Mouse (Mus musculus) hindbrain, embryonic 15.5 days (tissue): ENCODE results near the gene Olfr1290. TPM values are rescaled to one million over a fixed set of nuclear protein-coding genes. Genes with fewer than 3 reads are reported as not detected.

Experiments
- ATAC-seq: fragments of 200-750 bp; cut with Nextera tagmentation; 2 replicates; pipeline ENCODE4 v1.8.0; 2017; ENCODE audit warnings: low read depth, moderate number of reproducible peaks, moderate TSS enrichment; ENCODE audit not compliant: low FRiP score
- H3K27ac ChIP-seq: fragments of 300-500 bp; sonication (generic); replicated peaks from 2 replicates; pipeline ENCODE4 v1.5.1; 2015; ENCODE audit warnings: mild to moderate bottlenecking, inconsistent platforms
- H3K27me3 ChIP-seq: fragments of 300-500 bp; sonication (generic); 2 replicates; pipeline ENCODE4 v1.6.1; 2015; ENCODE audit warnings: control low read depth, inconsistent platforms
- H3K36me3 ChIP-seq: fragments of 300-500 bp; sonication (generic); 2 replicates; pipeline ENCODE4 v1.6.1; 2015; ENCODE audit warnings: control low read depth, inconsistent platforms
- H3K4me1 ChIP-seq: fragments of 300-500 bp; sonication (generic); replicated peaks from 2 replicates; pipeline ENCODE4 v1.6.1; 2015; ENCODE audit warnings: control low read depth, inconsistent platforms
- H3K4me2 ChIP-seq: fragments of 300-500 bp; sonication (generic); 2 replicates; pipeline ENCODE4 v1.6.1; 2015; ENCODE audit warnings: moderate library complexity, mild to moderate bottlenecking, inconsistent platforms
- H3K4me3 ChIP-seq: fragments of 300-500 bp; sonication (generic); 2 replicates; pipeline ENCODE4 v1.5.1; 2015; ENCODE audit warnings: mild to moderate bottlenecking, inconsistent platforms
- H3K9ac ChIP-seq: fragments of 300-500 bp; sonication (generic); 2 replicates; pipeline ENCODE4 v1.6.1; 2015; ENCODE audit warnings: inconsistent platforms
- H3K9me3 ChIP-seq: fragments of 300-500 bp; sonication (generic); 2 replicates; pipeline ENCODE4 v1.6.1; 2016; ENCODE audit warnings: control low read depth, inconsistent platforms
- WGBS: fragments of 180-500 bp; shearing (Covaris S2); methylation state at CpG from one replicate; pipeline ENCODE4 v1.1.7; 2015; 5-methylcytosine and 5-hydroxymethylcytosine counted together
- polyA plus RNA-seq: library from polyadenylated mRNA; unstranded; fragments of >200 nt; fragmentation: Nextera tagmentation; extraction: Ambion mirVana; gene quantifications from 2 replicates; pipeline ENCODE4 v1.2.1, GENCODE M21; 2015

Gene Olfr1290
- not detected in 2 replicates for polyA plus RNA-seq

GRCm38 (mm10) chr2:111493729-111494128 lies at the start of gene Olfr1290:
Gene Olfr1290, minus strand, starts transcription at chr2:111493829.
- H3K4me3 ChIP-seq, result no peak within 1 kb of the TSS
- H3K9me3 ChIP-seq, result no peaks in the 10 kb centered on the region
- no peak for ATAC-seq
- no peaks in the 10 kb centered on the region for H3K4me1 ChIP-seq
- H3K27me3 ChIP-seq, result no peaks in the 10 kb centered on the region
- H3K9ac ChIP-seq, result no peak within 1 kb of the TSS
- no peaks in the 10 kb centered on the region for H3K36me3 ChIP-seq
- 81% methylated on average over 5 of the region's 5 CpGs for WGBS
- H3K4me2 ChIP-seq, result no peak within 1 kb of the TSS
- H3K27ac ChIP-seq, result no peak within 1 kb of the TSS

GRCm38 (mm10) chr2:111540191-111540590 lies 46.6 kb upstream of the Olfr1290 start, which contains the start of gene Olfr1294:
Gene Olfr1294, minus strand, starts transcription at chr2:111540291.
- WGBS, result 53% methylated on average over 1 of the region's 1 CpGs

DNA sequence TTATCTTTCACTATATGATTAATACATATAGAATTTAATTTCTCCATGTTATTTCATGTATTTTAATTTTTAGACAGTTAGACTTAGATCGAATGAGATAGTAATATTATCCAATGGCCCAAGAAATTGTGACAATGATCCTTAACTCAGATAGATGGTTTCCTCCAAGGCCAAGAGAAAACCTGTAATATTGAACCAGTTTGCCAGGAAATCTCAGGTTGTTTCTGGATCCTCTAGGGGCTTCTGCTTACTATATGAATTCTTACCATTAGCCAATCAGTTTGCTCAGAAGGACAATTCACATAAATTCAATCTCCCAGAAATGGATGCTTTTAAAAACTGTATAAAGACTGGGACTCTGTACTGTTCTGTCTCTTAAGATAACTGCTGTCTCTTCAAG lies 31.3 kb upstream of the Olfr1290 start, which contains the start of gene Olfr1293-ps:
Olfr1293-ps (plus strand) TSS at position 301 of the 400 bp plus-strand sequence.
- Histone ChIP-seq H3K4me2 (no peak within 1 kb of the TSS), H3K36me3 (no peaks in the 10 kb centered on the region), H3K27ac (no peak within 1 kb of the TSS), H3K27me3 (no peaks in the 10 kb centered on the region), H3K4me1 (no peaks in the 10 kb centered on the region), H3K9ac (no peak within 1 kb of the TSS), H3K9me3 (0 out of 2 replicates have a peak, but pooled peaks cover under 1% of the 10 kb centered on the region), H3K4me3 (no peak within 1 kb of the TSS)
- WGBS, result 90% methylated on average over 1 of the region's 1 CpGs
- no peak for ATAC-seq

More at GRCm38 (mm10) chr2:111540191-111540590, 46.6 kb upstream of the Olfr1290 start, which contains the start of gene Olfr1294:
- Histone ChIP-seq H3K4me3 (no peak within 1 kb of the TSS), H3K9me3 (no peaks in the 10 kb centered on the region), H3K36me3 (no peaks in the 10 kb centered on the region), H3K27ac (no peak within 1 kb of the TSS), H3K4me1 (no peaks in the 10 kb centered on the region), H3K27me3 (no peaks in the 10 kb centered on the region), H3K4me2 (no peak within 1 kb of the TSS), H3K9ac (no peak within 1 kb of the TSS)
- ATAC-seq, result no peak

DNA sequence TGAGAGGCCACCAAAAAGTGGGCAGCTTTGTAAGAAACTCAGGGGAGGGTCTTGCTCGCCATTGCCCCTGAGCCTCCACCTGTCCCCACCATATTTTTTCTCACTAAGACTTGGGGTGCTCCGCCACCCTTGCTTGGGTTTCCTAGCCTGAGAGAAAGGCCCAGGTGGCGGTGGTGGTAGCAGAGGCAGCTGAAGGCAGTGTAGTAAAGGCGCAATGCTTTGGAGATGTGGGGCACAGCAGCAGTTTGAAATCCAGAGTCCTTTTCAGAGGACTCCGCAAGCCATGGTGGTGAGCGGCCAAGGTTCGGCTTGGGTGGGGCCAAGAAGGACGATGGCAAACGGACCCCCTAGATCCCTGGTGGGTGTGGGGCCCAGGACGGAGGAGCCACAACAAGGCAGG lies 23.8 kb upstream of the Olfr1290 start:
- WGBS, result 91% methylated on average over 10 of the region's 10 CpGs
- ATAC-seq, result no peak
- Histone ChIP-seq H3K27ac (no peak overlapping the region), H3K36me3 (no peaks in the 10 kb centered on the region), H3K4me2 (no peak overlapping the region), H3K4me1 (no peaks in the 10 kb centered on the region), H3K27me3 (no peaks in the 10 kb centered on the region), H3K4me3 (no peak overlapping the region), H3K9ac (no peak overlapping the region), H3K9me3 (peaks cover 5% of the 10 kb centered on the region; the same call in 1 of the 2 replicates)

DNA sequence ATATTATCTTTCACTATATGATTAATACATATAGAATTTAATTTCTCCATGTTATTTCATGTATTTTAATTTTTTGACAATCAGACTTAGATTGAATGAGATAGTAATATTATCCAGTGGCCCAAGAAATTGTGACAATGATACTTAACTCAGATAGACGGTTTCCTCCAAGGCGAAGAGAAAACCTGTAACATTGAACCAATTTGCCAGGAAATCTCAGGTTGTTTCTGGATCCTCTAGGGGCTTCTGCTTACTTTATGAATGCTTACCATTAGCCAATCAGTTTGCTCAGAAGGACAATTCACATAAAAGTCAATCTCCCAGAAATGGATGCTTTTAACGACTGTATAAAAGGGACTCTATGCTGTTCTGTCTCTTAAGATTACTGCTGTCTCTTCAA lies 3.3 kb upstream of the Olfr1290 start, which contains the start of gene Olfr1291-ps1:
Olfr1291-ps1 (plus strand) TSS at position 301 of the 400 bp plus-strand sequence.
- H3K27me3 ChIP-seq, result no peaks in the 10 kb centered on the region
- H3K27ac ChIP-seq, result no peak within 1 kb of the TSS
- H3K36me3 ChIP-seq, result no peaks in the 10 kb centered on the region
- H3K4me1 ChIP-seq, result no peaks in the 10 kb centered on the region
- no peak within 1 kb of the TSS for H3K4me2 ChIP-seq
- no peak for ATAC-seq
- no peaks in the 10 kb centered on the region for H3K9me3 ChIP-seq
- no peak within 1 kb of the TSS for H3K9ac ChIP-seq
- no peak within 1 kb of the TSS for H3K4me3 ChIP-seq
- WGBS, result 93% methylated on average over 3 of the region's 3 CpGs

- Histone ChIP-seq H3K9me3 (no peaks in the 10 kb centered on the region), H3K27me3 (no peaks in the 10 kb centered on the region), H3K4me2 (no peak within 1 kb of the TSS), H3K36me3 (no peaks in the 10 kb centered on the region), H3K27ac (no peak within 1 kb of the TSS), H3K4me3 (no peak within 1 kb of the TSS), H3K4me1 (no peaks in the 10 kb centered on the region), H3K9ac (no peak within 1 kb of the TSS)
- ATAC-seq, result no peak
- 68% methylated on average over 1 of the region's 1 CpGs for WGBS
These were observed 13.1 kb downstream of the Olfr1290 start, which contains the start of gene Olfr1289 for GRCm38 (mm10) chr2:111480519-111480918. Gene Olfr1289, plus strand, starts transcription at chr2:111480819.

DNA sequence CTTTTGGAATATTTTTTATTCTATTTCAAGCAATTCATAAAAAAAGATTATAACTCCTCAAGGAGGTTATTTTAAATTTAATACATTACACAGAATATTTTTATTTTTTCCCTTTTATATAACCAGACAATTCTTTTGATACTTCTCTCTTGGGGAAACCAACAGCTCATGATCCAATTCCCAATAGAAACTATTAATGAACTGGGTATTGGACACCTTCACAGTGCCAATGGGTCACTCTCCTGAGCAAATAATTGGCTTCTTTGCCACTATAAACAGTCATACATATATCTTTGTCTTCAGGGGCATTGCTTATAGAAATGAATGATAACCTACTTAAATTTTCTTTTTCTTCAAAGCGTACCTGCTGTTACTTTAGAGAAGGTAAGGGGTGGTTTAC lies 19.8 kb downstream of the Olfr1290 start, which contains the start of gene Olfr1288:
Olfr1288 (plus strand) TSS at position 301 of the 400 bp plus-strand sequence.
- Histone ChIP-seq H3K9me3 (no peaks in the 10 kb centered on the region), H3K36me3 (no peaks in the 10 kb centered on the region), H3K4me3 (no peak within 1 kb of the TSS), H3K4me1 (no peaks in the 10 kb centered on the region), H3K4me2 (no peak within 1 kb of the TSS), H3K9ac (no peak within 1 kb of the TSS), H3K27me3 (no peaks in the 10 kb centered on the region), H3K27ac (no peak within 1 kb of the TSS)
- ATAC-seq, result no peak
- WGBS, result 96% methylated on average over 1 of the region's 1 CpGs

DNA sequence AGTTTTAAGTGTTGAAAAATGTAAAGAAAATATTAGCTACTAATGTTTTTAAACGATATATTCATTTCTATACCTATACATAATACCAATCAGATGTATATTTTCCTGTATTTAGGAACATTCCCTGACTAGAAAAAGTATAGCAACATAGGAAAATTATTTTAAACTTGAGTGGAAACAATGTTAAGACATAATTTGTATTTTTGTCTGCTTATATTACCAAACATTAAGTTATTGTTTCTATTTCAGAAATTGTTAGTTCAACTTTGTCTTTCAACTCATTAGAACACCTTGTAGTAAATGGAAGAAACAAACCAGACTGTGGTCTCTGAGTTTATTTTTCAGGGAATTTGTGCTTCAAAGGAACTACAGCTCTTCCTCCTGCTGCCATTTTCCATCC lies 44.8 kb downstream of the Olfr1290 start, which contains the start of gene Olfr1287:
Olfr1287 (plus strand) TSS at position 301 of the 400 bp plus-strand sequence.
- H3K4me2 ChIP-seq, result no peak within 1 kb of the TSS
- no peaks in the 10 kb centered on the region for H3K9me3 ChIP-seq
- H3K27ac ChIP-seq, result no peak within 1 kb of the TSS
- H3K4me1 ChIP-seq, result no peaks in the 10 kb centered on the region
- H3K27me3 ChIP-seq, result no peaks in the 10 kb centered on the region
- no peak within 1 kb of the TSS for H3K4me3 ChIP-seq
- no peak within 1 kb of the TSS for H3K9ac ChIP-seq
- ATAC-seq, result no peak
- 69% methylated on average over 1 of the region's 1 CpGs for WGBS
- no peaks in the 10 kb centered on the region for H3K36me3 ChIP-seq

Other genes starting within 250 kb of the Olfr1290 start
- not detected in 2 replicates for gene Olfr1276, start 239.3 kb downstream of the Olfr1290 start, polyA plus RNA-seq
- not detected in 2 replicates for gene Olfr1277, start 219.7 kb downstream of the Olfr1290 start, polyA plus RNA-seq
- not detected in 2 replicates for gene Olfr1278, start 203.7 kb downstream of the Olfr1290 start, polyA plus RNA-seq
- not detected in 2 replicates for gene Olfr1279, start 193.2 kb downstream of the Olfr1290 start, polyA plus RNA-seq
- not detected in 2 replicates for gene Olfr1280, start 179.8 kb downstream of the Olfr1290 start, polyA plus RNA-seq
- gene Olfr1281, start 167.3 kb downstream of the Olfr1290 start, polyA plus RNA-seq, result not detected in 2 replicates
- gene Olfr1282, start 157.8 kb downstream of the Olfr1290 start, polyA plus RNA-seq, result not detected in 2 replicates
- gene Olfr1283, start 127.0 kb downstream of the Olfr1290 start, polyA plus RNA-seq, result not detected in 2 replicates
- not detected in 2 replicates for gene Olfr1284, start 118.3 kb downstream of the Olfr1290 start, polyA plus RNA-seq
- gene Olfr1286, start 70.7 kb downstream of the Olfr1290 start, polyA plus RNA-seq, result not detected in 2 replicates
- not detected in 2 replicates for gene Olfr1287, start 44.7 kb downstream of the Olfr1290 start, polyA plus RNA-seq
- gene Olfr1288, start 19.7 kb downstream of the Olfr1290 start, polyA plus RNA-seq, result not detected in 2 replicates
- gene Olfr1289, start 13.0 kb downstream of the Olfr1290 start, polyA plus RNA-seq, result not detected in 2 replicates
- gene Olfr1291-ps1, start 3.4 kb upstream of the Olfr1290 start, polyA plus RNA-seq, result not detected in 2 replicates
- gene Olfr1293-ps, start 31.4 kb upstream of the Olfr1290 start, polyA plus RNA-seq, result not detected in 2 replicates
- not detected in 2 replicates for gene Olfr1294, start 46.5 kb upstream of the Olfr1290 start, polyA plus RNA-seq
- gene Olfr1295, start 75.9 kb upstream of the Olfr1290 start, polyA plus RNA-seq, result not detected in 2 replicates
- not detected in 2 replicates for gene Olfr1297, start 132.7 kb upstream of the Olfr1290 start, polyA plus RNA-seq
- not detected in 2 replicates for gene Olfr1298, start 155.4 kb upstream of the Olfr1290 start, polyA plus RNA-seq
- gene Olfr1299, start 167.6 kb upstream of the Olfr1290 start, polyA plus RNA-seq, result not detected in 2 replicates